Mouse (Mus musculus): ENCODE measurements around the gene Mrpl16. TPM values are rescaled to one million over a fixed set of nuclear protein-coding genes. Genes with fewer than 3 reads are reported as not detected.

Gene Mrpl16
- total RNA-seq (2021) (100 to 1,000 TPM in 1 of 2 experiments, 10 to 100 TPM in 1; 99.5 to 109 TPM), polyA plus RNA-seq (2012; rRNA removed) (41.8 and 58.7 TPM in 2 replicates)
- long read RNA-seq, transcript Mrpl16-201 (4 exons, 1,162 nt) = major isoform, 68 of 98 reads
- long read RNA-seq, partial matches to known transcripts = 30 of 98 reads
- long read RNA-seq, other reads (novel, unspliced or antisense) = 0 of 98 reads

GRCm38 (mm10) chr19:11770205-11770892, at the start of gene Mrpl16:
Gene Mrpl16, plus strand, starts transcription at chr19:11770391.
- TF ChIP-seq CTCF (IDR thresholded peaks at IDR 0.05) (no peak), EP300 (IDR thresholded peaks at IDR 0.05; ENCODE audit: insufficient read depth, low read depth, low read length) (0 out of 2 replicates have a peak, but pooled peaks have one; percentile 9), POLR2A (IDR thresholded peaks at IDR 0.05; ENCODE audit: insufficient read depth, low read depth, low read length) (peak; percentile 78)
- intact Hi-C loops (cut with DNase I) = loop anchor here (2.0 kb wide), 2 partner anchors 142 to 242 kb away; partner anchors contain the start of gene Patl1

GRCm38 (mm10) chr19:11723870-11724269, 46.3 kb upstream of the Mrpl16 start:
- TF ChIP-seq EP300 (IDR thresholded peaks at IDR 0.05; ENCODE audit: insufficient read depth, low read depth, low read length) = no peak
- Histone ChIP-seq H3K4me1 (ENCODE audit: control insufficient read depth, insufficient read depth, low read length) (no peaks in the 10 kb centered on the region), H3K9ac (ENCODE audit: low read depth, low read length) (no peak overlapping the region), H3K36me3 (ENCODE audit: control insufficient read depth, insufficient read depth, low read length) (no peaks in the 10 kb centered on the region), H3K79me2 (replicated peaks; ENCODE audit: control insufficient read depth, insufficient read depth, low read length) (no peaks in the 10 kb centered on the region), H3K27me3 (ENCODE audit: control insufficient read depth, insufficient read depth, low read length) (no peaks in the 10 kb centered on the region), H3K4me3 (no peak overlapping the region), H3K27ac (no peak overlapping the region)
- intact Hi-C loops (cut with DNase I) = no loop called here
- WGBS = 84% methylated on average over 2 of the region's 2 CpGs
- no peak for DNase-seq

More at GRCm38 (mm10) chr19:11770205-11770892, at the start of gene Mrpl16:
- Histone ChIP-seq H3K4me1 (ENCODE audit: control insufficient read depth, insufficient read depth, low read length) (peaks cover 1% of the 10 kb centered on the region; the same call in 1 of the 2 replicates), H3K79me2 (replicated peaks; ENCODE audit: control insufficient read depth, insufficient read depth, low read length) (no peaks in the 10 kb centered on the region), H3K9ac (ENCODE audit: low read depth, low read length) (peak within 1 kb of the TSS; percentile 77), H3K4me3 (peak within 1 kb of the TSS; percentile 78), H3K36me3 (ENCODE audit: control insufficient read depth, insufficient read depth, low read length) (no peaks in the 10 kb centered on the region), H3K27me3 (ENCODE audit: control insufficient read depth, insufficient read depth, low read length) (no peaks in the 10 kb centered on the region), H3K27ac (peak within 1 kb of the TSS; percentile 51)
- peak; percentile 86 for DNase-seq
- WGBS = 1% methylated on average over 30 of the region's 30 CpGs

DNA sequence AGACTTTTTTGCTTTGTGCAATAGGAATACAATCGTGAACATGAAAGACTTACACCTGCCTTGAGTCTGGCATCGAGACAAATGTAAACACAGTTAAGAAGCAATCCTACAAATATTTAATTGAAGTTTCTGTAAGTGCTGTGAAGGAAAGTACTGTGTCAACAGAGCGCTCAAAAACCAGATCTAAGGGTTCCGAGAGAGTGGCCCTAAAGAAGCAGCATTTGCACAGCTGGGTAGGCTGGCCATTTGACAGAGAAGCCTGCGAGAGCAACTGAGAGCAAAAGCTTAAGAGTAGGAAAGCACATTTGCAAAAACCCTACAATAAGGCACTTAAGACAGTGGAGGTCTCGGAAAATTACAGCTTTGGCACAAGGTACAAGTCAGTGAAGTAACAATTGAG, 45.9 kb upstream of the Mrpl16 start:
- no peak for DNase-seq
- Histone ChIP-seq H3K79me2 (replicated peaks; ENCODE audit: control insufficient read depth, insufficient read depth, low read length) (no peaks in the 10 kb centered on the region), H3K4me1 (ENCODE audit: control insufficient read depth, insufficient read depth, low read length) (no peaks in the 10 kb centered on the region), H3K36me3 (ENCODE audit: control insufficient read depth, insufficient read depth, low read length) (no peaks in the 10 kb centered on the region), H3K27me3 (ENCODE audit: control insufficient read depth, insufficient read depth, low read length) (no peaks in the 10 kb centered on the region), H3K9ac (ENCODE audit: low read depth, low read length) (no peak overlapping the region), H3K4me3 (no peak overlapping the region), H3K27ac (no peak overlapping the region)
- TF ChIP-seq EP300 (IDR thresholded peaks at IDR 0.05; ENCODE audit: insufficient read depth, low read depth, low read length) = no peak
- TF ChIP-seq POLR2A (IDR thresholded peaks at IDR 0.05; ENCODE audit: insufficient read depth, low read depth, low read length) = no peak
- no peak for TF ChIP-seq CTCF (IDR thresholded peaks at IDR 0.05)
- WGBS = 78% methylated on average over 6 of the region's 6 CpGs
- intact Hi-C loops (cut with DNase I) = no loop called here

GRCm38 (mm10) chr19:11725915-11726314, 44.3 kb upstream of the Mrpl16 start:
- Histone ChIP-seq H3K27me3 (ENCODE audit: control insufficient read depth, insufficient read depth, low read length) (no peaks in the 10 kb centered on the region), H3K36me3 (ENCODE audit: control insufficient read depth, insufficient read depth, low read length) (no peaks in the 10 kb centered on the region), H3K4me3 (no peak overlapping the region), H3K9ac (ENCODE audit: low read depth, low read length) (no peak overlapping the region), H3K4me1 (ENCODE audit: control insufficient read depth, insufficient read depth, low read length) (no peaks in the 10 kb centered on the region), H3K79me2 (replicated peaks; ENCODE audit: control insufficient read depth, insufficient read depth, low read length) (no peaks in the 10 kb centered on the region), H3K27ac (no peak overlapping the region)
- intact Hi-C loops (cut with DNase I) = no loop called here
- TF ChIP-seq CTCF (IDR thresholded peaks at IDR 0.05) (no peak), POLR2A (IDR thresholded peaks at IDR 0.05; ENCODE audit: insufficient read depth, low read depth, low read length) (no peak), EP300 (IDR thresholded peaks at IDR 0.05; ENCODE audit: insufficient read depth, low read depth, low read length) (no peak)
- DNase-seq = no peak
- 42% methylated on average over 2 of the region's 2 CpGs for WGBS

- no peaks in the 10 kb centered on the region for H3K27me3 ChIP-seq (ENCODE audit: control insufficient read depth, insufficient read depth, low read length)
- WGBS = 87% methylated on average over 5 of the region's 5 CpGs
- intact Hi-C loops (cut with DNase I) = no loop called here
- TF ChIP-seq POLR2A (IDR thresholded peaks at IDR 0.05; ENCODE audit: insufficient read depth, low read depth, low read length) (no peak), EP300 (IDR thresholded peaks at IDR 0.05; ENCODE audit: insufficient read depth, low read depth, low read length) (no peak), CTCF (IDR thresholded peaks at IDR 0.05) (no peak)
- no peaks in the 10 kb centered on the region for H3K79me2 ChIP-seq (replicated peaks; ENCODE audit: control insufficient read depth, insufficient read depth, low read length)
- H3K9ac ChIP-seq (ENCODE audit: low read depth, low read length) = no peak overlapping the region
- no peak for DNase-seq
- H3K36me3 ChIP-seq (ENCODE audit: control insufficient read depth, insufficient read depth, low read length) = no peaks in the 10 kb centered on the region
- H3K27ac ChIP-seq = no peak overlapping the region
- H3K4me1 ChIP-seq (ENCODE audit: control insufficient read depth, insufficient read depth, low read length) = no peaks in the 10 kb centered on the region
- no peak overlapping the region for H3K4me3 ChIP-seq
These were observed 42.9 kb upstream of the Mrpl16 start for GRCm38 (mm10) chr19:11727304-11727703.

GRCm38 (mm10) chr19:11730278-11730677, 39.9 kb upstream of the Mrpl16 start:
- no peak for DNase-seq
- Histone ChIP-seq H3K27ac (no peak overlapping the region), H3K36me3 (ENCODE audit: control insufficient read depth, insufficient read depth, low read length) (no peaks in the 10 kb centered on the region), H3K27me3 (ENCODE audit: control insufficient read depth, insufficient read depth, low read length) (no peaks in the 10 kb centered on the region), H3K4me1 (ENCODE audit: control insufficient read depth, insufficient read depth, low read length) (no peaks in the 10 kb centered on the region), H3K9ac (ENCODE audit: low read depth, low read length) (no peak overlapping the region), H3K79me2 (replicated peaks; ENCODE audit: control insufficient read depth, insufficient read depth, low read length) (no peaks in the 10 kb centered on the region), H3K4me3 (no peak overlapping the region)
- intact Hi-C loops (cut with DNase I) = no loop called here
- TF ChIP-seq CTCF (IDR thresholded peaks at IDR 0.05) (no peak), EP300 (IDR thresholded peaks at IDR 0.05; ENCODE audit: insufficient read depth, low read depth, low read length) (no peak), POLR2A (IDR thresholded peaks at IDR 0.05; ENCODE audit: insufficient read depth, low read depth, low read length) (no peak)
- 56% methylated on average over 1 of the region's 1 CpGs for WGBS
